Mouse (Mus musculus) layer of hippocampus, postnatal 25 days (tissue): ENCODE measurements around the gene Pum1. TPM values are rescaled to one million over a fixed set of nuclear protein-coding genes. Genes with fewer than 3 reads are reported as not detected.
A peak's percentile ranks its signal among the peaks of the same experiment; 100 is the strongest.

Experiments
- DNase-seq, 2 experiments: peaks; one replicate each; pipeline ENCODE4 v3.0.0; 2022; ENCODE audit warnings: mixed read lengths in 2 of 2, low spot score in 1 of 2; ENCODE audit errors: extremely low spot score in 1 of 2
- total RNA-seq, 2 experiments: library from RNA; stranded (reverse); gene quantifications; 2 replicates each; pipeline ENCODE4 v1.2.3; 2021

Pum1 gene
- total RNA-seq, 2 experiments from 2014 or later = 112 to 118 TPM

GRCm38 (mm10) chr4:130782492-130782891 is 119.4 kb downstream of the Pum1 start:
- DNase-seq = no peak

GRCm38 (mm10) chr4:130784755-130785154 is 121.6 kb downstream of the Pum1 start:
- DNase-seq = peak in 1 of 2 experiments; percentile 66

- no peak for DNase-seq
Observed at GRCm38 (mm10) chr4:130787530-130787929, 124.4 kb downstream of the Pum1 start.

DNA sequence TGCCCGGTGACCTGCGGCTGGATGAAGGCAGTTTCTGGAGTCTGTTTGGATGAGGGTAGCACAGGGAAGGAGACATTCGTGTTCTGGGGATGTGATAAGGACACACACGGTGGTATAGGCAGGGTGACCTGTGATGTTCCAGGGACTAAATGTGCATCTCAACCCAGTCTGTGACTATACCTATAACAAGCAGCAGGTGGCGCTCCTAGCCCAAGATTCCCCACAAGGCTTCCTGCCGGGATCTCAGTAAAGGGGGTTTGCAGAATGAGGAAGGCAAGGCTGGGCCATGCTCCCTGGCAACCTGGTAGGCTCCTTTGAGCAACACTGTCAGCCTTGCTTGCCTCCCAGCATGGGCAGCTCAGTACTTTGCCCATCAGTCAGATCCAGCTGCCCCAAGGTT is 127.1 kb downstream of the Pum1 start:
- peak; percentile 91 to 96 for DNase-seq

DNA sequence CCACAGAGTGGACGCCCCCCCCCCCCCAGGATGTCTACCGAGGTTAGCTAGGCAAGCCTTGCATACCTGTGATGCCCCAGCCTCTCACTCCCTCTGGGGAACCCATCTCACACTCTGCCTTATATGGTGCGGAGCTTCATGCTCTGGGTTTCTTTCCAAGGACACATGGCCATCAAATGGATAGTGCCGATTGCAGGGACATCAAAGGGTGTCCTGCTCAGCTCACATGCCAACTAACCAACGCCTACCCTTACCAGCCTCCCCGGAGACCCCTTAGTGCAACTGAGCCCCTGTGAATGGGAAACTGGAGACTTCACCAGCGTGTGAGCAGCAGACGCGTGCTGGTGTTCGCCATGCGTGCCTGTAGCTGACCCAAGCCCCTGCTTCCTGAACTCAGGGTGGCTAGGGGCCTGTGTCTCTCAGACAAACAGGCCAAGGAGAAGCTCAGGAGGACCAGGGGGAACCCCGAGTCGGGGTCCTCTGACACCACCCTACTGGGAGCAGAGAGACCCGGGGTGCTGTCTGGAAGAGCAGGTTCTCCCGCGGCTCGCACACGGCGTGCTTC is 128.8 kb downstream of the Pum1 start:
- peak in 1 of 2 experiments; percentile 53 for DNase-seq

DNA sequence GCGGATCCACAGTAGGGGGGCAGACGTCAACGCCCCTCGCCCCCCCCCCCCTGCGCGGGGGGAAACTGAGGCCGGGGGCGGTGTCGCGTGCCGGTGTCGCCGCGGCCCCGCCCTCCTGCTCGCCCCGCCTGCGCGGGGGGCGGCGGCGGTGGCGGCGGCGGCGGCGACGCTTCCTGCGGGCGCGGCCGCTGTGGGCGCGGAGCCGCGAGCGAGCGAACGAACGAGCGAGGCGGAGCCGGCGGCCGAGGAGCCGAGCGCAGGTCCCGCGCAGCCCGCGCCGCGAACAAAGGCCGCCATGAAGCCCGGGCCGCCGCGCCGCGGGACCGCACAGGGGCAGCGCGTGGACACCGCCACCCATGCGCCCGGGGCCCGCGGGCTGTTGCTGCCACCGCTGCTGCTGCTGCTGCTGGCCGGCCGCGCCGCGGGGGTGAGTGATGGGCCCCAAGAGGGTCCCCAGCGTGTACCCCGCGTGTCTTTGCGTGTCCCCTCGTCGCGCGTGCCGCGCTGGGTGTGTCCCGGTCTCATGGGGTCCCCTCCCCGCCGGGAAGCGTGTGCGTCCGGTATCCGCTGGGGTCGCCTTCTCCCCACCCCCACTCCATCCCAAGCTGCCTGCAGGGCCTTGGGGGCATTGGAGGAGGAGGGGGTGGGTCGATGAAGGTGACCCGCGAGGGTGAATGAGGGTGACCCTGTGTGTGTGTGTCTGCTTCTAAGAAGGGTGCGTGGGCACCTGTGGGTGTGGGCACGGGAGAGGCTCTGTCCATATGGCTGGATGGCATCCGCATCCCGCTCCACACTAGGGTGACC is 129.5 kb downstream of the Pum1 start, which contains the start of gene Sdc3:
TSS of gene Sdc3 (plus strand) at position 162 of the 804 bp plus-strand sequence.
- no peak for DNase-seq

DNA sequence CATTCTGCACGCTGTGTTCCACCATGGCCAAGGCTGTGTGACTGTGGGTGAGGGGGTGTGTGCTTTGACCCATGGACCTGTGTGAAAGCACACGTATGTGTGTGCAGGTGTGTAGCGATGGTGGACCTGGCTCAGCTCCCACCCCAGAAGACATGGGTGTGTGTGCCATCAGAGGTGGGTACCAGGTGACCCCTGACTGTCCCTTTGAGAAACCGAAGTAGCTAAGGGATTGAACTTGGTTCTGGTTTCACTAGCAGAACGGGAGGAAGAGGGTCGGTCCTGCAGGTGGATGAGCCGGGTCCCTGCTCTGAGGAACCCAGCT is 130.0 kb downstream of the Pum1 start:
- no peak for DNase-seq

- DNase-seq = no peak
Observed at GRCm38 (mm10) chr4:130794771-130795170, 131.7 kb downstream of the Pum1 start.

DNA sequence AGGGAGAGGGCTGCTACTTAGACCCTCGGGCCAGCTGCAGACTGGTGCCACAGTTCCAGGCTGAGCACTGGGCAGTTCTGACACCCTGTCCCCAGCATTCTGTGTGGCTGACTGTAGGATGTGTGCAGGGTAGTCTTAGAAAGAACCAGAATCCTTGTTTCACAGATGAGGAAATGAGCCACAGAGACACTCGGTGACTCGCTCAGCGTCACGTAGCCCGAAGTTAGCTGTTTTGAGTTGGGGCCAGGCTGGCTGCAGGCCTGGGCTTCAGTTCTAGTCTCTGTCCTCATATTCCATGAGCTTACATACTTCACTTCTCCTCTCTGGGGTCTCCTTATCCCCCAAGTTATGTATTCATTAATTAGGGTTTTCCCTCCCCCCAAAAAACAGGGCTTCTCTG is 132.8 kb downstream of the Pum1 start:
- DNase-seq = no peak

GRCm38 (mm10) chr4:130797201-130798051 is 134.3 kb downstream of the Pum1 start:
- DNase-seq = no peak

DNA sequence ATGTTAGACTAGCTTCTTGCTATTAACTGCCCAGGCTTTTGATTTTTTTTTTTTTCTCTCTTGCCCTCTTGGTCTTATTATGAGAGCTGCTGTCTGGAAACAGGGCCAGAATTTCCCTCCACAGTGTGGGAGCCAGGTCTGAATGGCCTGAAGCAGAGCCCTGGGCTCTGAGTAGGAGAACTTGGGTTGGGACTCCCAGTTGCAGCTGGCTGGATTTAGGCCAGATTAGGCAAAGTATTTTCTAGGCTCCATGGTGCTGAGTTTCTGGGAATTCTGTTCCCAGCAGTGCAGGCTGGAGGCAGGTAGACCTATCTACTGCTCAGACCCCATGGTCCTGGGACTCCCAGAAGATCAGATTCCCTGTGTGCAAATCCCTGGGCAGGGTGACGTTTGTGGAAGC is 135.3 kb downstream of the Pum1 start:
- DNase-seq = no peak

- no peak for DNase-seq
Observed at GRCm38 (mm10) chr4:130799118-130799517, 136.0 kb downstream of the Pum1 start.

GRCm38 (mm10) chr4:130799582-130799981 is 136.5 kb downstream of the Pum1 start:
- no peak for DNase-seq

DNA sequence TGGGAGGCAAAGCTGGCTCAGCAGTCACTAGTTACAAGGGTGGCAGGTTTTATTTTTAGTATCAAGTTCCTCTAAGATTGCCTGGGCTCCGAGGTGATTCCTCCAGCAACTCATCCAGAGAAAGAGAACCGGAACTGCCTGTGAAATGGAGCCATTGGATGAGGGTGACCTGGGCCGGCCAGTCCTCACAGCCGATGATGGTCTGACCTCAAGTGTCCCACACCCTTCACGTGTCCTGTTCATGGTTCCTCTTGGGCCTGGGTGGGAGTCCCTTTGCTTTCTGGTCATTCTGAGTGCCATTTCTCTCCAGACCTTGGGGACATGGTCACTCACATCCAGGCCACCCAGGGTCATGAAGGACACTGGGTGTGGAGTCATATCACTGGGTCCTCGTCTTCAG is 137.0 kb downstream of the Pum1 start:
- DNase-seq = no peak

DNA sequence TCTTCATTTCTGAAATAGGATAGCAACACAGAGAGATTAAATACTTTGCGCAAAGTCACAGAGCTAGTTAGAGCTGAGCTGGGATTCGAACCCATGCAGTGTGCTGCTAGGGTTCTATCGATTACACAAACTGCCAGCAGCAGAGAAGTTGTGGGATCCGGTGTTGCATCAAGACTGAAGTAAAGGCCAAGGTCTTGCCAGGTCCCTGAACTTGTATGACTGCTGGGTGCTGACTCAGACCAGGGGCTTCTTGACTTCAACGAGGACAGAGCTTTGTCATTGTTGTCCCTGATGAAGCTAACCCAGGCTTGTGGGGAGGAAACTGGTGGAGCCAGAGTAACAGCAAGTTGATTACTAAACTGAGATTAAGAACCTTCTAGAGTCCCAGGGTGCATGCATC is 138.1 kb downstream of the Pum1 start:
- no peak for DNase-seq

GRCm38 (mm10) chr4:130801624-130802329 is 138.7 kb downstream of the Pum1 start:
- DNase-seq = no peak

DNA sequence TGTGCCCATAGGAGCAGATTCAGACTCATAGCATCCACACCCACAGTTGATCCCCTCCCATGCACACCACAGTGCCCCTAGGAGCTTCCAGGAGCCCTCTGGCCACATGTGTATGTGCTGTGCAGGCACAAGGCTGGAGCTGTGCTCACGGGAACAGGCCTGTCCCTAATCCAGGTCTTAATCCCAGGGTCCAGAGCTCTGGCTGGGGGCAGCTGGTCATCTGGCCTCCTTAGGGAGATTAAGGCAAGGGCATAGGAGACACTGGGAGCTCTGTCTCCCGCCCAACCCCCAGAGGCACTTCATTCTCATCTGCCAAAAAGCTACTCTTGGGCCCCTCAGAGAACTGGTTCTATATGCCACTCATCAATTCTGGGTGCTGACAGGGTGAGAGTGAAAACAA is 140.5 kb downstream of the Pum1 start:
- no peak for DNase-seq

DNA sequence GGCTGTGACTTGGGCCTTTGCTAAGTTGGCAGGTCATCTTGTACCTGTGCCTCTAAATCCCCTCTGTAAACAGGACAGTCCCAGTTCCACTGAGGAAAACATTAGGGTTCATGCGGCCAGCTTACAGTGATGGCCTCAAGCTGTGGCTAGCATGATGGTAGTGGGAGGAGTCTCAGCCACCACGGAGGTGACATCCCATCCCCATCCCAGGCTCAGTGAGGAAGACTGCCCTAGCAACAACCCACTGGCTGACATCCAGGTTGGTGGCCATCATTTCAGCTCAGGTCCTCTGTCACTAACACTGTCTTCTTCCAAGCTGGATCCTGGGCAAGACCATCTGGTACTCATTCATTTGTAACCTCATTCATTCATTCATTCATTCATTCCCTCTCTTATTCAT is 141.2 kb downstream of the Pum1 start:
- no peak for DNase-seq

GRCm38 (mm10) chr4:130804771-130805361 is 141.7 kb downstream of the Pum1 start:
- DNase-seq = peak in 1 of 2 experiments; percentile 44

- DNase-seq = no peak
Observed at GRCm38 (mm10) chr4:130805746-130806145, 142.6 kb downstream of the Pum1 start.
